Mouse (Mus musculus) CD4-positive, CD25-positive, alpha-beta regulatory T cell, adult 2 months (primary cell): ENCODE measurements at regions not wholly inside any gene's neighbourhood (a gene's known extent, or its start where the extent isn't known, plus 50 kb on each side); places are given as distances from the start of the nearest gene placed in this dataset.
"Not testable (repeated sequence)": the region's sequence is repeated elsewhere in the genome, so short reads cannot be mapped to it uniquely, and the experiment has no call there.

ENCODE experiments used
- DNase-seq: peaks from one replicate; pipeline ENCODE4 v3.0.0-alpha.2; 2012; ENCODE audit warnings: low read depth, low spot score

GRCm38 (mm10) chr8:71823655-71824622 lies 57.9 kb upstream of the Zfp709 start:
- not testable (repeated sequence) for DNase-seq

DNA sequence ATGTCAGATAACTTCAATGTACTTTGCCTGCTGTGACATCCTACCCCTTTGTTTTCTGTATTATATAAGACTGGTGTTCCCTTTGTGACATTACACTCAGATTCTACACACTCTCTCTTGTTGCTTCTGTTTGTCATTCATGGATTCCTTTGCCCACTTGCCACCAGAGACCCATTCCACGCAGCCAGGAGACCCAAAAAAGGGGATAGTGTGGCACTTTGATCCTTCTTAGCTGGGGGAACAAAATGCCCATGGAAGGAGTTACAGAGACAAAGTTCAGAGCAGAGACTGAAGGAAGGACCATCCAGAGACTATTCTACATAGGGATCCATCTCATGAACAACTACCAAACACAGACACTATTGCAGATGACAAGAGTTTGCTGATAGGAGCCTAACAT lies 59.1 kb upstream of the Zfp709 start:
- not testable (repeated sequence) for DNase-seq

- not testable (repeated sequence) for DNase-seq
These were observed 61.9 kb upstream of the Zfp709 start for GRCm38 (mm10) chr8:71819936-71820335.

DNA sequence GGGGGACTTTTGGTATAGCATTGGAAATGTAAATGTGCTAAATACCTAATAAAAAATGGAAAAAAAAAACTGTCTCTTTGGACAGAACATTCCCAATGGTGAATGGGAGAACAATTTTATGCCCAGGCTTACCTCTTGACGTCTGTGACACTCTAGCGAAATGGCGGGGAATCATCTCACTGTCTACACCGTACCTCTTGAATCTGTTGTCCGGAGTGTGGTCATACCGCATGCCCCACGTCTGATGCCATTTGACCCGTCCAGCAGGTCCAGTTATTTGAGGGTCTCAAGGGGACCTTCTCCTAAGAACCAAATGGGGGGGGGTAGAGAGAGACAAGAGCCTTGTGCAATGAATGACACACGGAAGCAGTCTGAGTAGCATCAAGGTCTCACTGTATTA lies 62.4 kb upstream of the Zfp709 start:
- DNase-seq: not testable (repeated sequence)

- DNase-seq: not testable (repeated sequence)
These were observed 65.4 kb upstream of the Zfp709 start for GRCm38 (mm10) chr8:71816272-71817034.

GRCm38 (mm10) chr8:71815813-71816212 lies 66.0 kb upstream of the Zfp709 start:
- DNase-seq: not testable (repeated sequence)

DNA sequence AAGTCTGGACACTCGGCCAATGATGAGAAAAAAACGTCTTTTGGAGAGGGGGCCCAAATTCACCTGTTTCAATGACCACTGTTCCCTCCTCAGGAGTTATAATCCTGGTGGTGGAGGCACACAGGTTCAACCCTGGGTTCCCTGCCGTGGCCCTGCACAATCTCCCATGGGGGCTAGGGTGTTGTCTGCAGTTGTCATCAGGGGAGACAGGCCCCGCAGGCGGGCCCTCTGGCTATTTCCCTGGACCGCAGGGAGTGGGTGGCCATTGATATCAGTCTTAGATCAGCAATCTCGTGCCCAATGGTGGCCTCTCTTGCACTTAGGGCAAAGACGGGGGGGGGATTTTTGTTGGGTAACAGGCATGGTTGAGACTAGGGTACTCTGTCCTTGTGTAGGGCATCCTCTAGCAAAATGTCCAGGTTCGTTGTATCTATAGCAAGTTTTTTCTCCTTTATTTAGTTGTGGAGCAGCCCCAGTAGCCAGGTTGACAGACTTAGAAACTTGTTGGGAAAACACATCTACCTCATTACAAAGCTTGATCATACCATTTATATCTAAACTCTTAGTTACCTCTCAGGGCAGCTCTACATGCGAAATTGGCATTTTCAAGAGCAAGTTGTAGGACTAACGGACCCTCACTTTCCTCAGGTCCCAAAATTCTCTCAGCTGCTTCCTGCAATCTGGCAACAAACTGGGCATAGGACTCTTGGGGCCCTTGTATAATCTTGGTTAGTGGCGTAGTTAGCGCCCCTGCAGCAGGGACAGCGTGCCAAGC lies 66.9 kb upstream of the Zfp709 start:
- peak; percentile 0 for DNase-seq

- not testable (repeated sequence) for DNase-seq
These were observed 67.9 kb upstream of the Zfp709 start for GRCm38 (mm10) chr8:71813889-71814288.

GRCm38 (mm10) chr8:71813239-71813638 lies 68.6 kb upstream of the Zfp709 start:
- not testable (repeated sequence) for DNase-seq

DNA sequence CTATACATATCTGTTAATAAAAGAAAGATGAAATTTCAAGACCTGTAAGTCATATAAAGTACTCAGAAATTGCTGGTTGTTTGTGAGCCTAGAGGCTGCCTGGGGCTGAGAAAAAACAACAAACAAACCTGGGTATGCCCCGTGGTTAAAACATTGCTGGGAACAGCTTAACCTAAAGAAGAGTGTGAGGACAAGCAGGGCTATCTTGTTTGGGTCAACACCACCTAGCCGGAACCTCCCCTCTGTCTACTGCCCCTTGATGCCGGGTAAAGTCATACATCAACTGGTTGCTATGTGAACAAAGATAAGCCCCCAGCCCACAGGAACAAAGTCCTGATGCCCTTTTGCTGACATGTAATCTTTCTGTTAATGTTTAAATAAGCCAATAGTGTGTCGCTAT lies 74.0 kb upstream of the Zfp709 start:
- not testable (repeated sequence) for DNase-seq

- DNase-seq: not testable (repeated sequence)
These were observed 77.2 kb upstream of the Zfp709 start for GRCm38 (mm10) chr8:71804586-71804985.

DNA sequence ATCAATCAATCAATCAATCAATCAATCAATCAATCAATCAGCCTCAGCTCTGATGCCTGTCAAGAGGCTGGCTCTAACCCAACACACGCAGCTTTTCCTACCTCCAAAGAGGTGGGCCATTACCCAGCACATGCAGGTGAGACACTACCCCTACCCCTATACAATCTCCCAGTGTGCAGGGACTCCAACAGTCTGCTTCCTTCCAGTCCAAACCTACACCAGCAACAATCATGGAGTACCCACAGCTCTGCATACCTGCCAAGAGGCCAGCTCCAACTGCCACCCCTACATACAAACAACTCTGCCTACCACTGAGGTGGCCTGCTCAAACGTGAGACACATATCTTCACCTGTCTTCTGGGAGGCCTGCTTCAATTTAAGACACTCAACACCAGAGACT lies 76.7 kb upstream of the Fcho1 start:
- not testable (repeated sequence) for DNase-seq

DNA sequence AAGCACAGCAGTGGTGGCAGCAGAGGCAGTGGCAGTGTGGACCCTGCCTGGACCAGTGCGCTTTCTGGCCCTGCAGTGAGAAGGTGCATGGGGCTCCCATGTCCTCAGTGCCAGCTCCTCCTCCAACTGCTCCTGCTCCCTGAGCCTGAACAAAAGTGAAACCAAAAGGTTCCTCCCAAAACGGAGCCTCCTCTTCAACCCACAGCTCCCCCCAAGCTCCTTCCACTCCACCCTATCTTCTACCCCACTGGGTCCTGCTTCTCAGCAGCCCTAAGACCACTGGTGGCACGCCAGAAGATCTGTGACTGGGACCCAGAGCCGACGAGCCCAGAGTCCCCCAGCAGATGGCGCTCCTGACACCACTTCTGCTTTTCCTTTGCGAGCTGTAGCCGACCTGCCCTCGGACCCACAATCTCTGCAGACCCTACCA lies 63.5 kb upstream of the Fcho1 start:
- peak; percentile 32 for DNase-seq

DNA sequence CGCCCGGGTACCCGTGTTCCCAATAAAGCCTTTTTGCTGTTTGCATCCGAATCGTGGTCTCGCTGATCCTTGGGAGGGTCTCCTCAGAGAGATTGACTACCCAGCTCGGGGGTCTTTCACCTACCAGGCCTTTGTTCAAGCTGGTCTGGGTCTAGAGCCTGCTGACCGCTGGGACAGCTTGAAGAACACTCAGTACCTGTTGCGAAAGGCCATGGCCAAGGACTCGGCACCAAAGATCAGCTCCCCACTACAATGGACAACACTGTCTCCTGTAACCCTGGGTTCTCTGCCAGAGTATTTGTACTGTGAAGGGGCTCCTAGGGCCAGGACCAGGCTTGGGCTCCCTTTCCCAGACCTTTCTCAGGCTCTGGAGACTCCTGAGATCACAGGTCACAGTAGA lies 55.1 kb upstream of the Fcho1 start:
- DNase-seq: not testable (repeated sequence)

DNA sequence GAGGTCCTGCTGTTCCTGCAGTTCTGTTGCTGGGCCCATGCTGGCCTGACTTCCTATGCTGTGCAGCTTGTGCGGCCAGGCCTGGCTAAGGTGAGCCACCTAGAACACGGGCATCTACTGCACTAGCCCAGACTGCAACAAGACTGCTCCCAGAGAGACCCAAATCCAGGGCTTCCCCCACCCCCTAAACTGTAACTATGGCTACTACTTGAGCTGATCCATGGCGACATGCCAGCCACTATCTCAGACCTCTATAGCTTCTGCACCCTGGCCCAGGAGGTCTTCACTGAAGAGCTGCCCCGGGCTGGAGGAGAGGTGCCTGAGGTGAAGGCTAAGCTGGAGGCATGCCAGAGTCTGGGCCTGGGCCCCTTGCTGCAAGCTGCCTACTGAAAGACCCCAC lies 54.3 kb upstream of the Fcho1 start:
- DNase-seq: not testable (repeated sequence)

DNA sequence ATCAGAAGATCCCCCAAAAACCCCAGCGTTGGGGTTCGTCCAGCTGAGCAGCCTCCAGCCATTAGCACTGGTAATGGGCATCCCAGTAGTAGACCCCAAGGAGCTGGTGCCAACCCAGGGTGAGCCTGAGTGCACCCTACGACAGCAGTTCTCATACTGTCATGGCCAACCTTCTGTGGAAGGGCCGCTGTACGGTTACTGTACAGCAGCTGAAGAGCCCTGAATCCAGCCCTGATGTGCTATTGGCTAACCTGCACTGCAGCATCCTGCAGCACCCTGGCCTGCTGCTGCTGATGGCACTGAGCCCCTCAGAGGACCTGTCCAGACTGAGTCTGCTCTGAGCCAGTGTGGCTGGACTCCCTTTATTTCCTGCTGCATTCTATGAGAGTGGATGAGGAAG lies 53.9 kb upstream of the Fcho1 start:
- DNase-seq: not testable (repeated sequence)

GRCm38 (mm10) chr8:71778916-71779315 lies 53.4 kb upstream of the Fcho1 start:
- no peak for DNase-seq
